Mouse (Mus musculus): ENCODE data around the gene Serpinb7.

DNA sequence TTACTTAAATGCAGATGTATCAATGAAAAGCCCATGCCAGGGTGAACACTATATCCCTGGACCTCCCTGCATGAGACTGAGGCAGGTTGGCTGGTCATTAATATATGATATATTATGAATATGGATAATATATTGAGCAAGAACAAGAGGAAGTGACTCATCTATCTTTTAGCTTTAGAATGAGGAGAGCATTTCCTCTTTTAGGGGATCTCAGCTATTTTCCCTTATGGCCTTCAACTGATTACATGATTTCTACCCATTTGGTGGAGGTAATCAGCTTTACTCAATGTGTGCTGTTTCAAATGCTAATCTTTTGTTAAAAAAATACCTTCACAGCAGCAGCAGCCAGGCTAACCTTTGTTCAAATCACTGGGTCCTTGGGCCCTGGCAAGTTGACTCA lies 18.0 kb upstream of the Serpinb7 start:
- TF ChIP-seq CTCF (IDR thresholded peaks at IDR 0.05; ENCODE audit: insufficient read depth, low read length), result no peak
- no peak for TF ChIP-seq POLR2A (IDR thresholded peaks at IDR 0.05; ENCODE audit: borderline replicate concordance, extremely low read depth, low read depth, low read length)
